Mouse (Mus musculus): ENCODE results near the gene Wnt5b. TPM values are rescaled to one million over a fixed set of nuclear protein-coding genes. Genes with fewer than 3 reads are reported as not detected.
"Not testable (repeated sequence)": the region's sequence is repeated elsewhere in the genome, so short reads cannot be mapped to it uniquely, and the experiment has no call there.

Wnt5b gene
- polyA plus RNA-seq, 1 experiment from 2014 or later: 2.3 TPM

DNA sequence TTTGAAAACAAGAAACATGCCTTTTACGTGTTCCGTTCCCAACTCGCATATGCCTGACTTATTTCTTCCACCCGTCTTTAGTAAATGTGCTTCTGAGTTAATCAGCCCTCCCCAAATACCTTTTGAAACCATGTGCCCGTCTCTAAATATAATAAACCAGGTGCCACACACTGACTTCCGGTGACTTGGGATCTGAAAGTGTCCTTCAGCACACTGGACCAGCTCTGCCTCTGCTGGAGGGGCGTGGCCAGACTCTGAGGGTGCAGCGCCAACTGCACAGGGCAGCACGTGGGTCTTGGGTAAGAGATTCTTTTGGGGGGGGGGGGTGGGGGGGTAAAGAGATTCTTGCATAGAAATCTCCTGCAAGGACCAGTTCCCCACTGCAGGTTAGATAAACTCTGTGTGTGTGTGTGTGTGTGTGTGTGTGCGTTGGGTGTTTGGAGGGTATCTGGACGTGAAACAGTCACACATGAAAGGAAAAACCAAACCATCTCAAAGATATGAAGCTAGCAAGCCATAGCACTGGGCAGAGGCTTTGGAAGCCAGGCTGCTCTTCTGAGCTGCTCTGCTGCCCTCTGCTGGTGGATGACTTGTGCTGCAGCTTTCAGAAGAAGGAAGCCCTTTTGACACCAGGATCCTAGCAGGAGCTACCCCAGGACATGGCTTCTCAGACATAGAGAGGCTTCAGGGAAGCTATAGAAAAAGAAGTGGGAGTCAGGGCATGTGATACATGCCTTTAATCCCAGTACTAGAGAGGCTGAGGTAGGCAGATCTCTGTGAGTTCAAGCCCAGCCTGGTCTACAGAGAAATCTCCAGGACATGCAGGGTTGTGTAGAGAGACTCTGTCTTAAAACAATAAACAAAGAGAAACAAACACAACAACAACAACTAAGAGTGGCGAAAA is 100.2 kb downstream of the Wnt5b start:
- Histone ChIP-seq H3K4me2 (peak overlapping the region; percentile 32), H3K4me1 (peaks cover 14% of the 10 kb centered on the region), H3K9ac (no peak overlapping the region), H3K4me3 (no peak overlapping the region), H3K27ac (no peak overlapping the region), H3K36me3 (replicated peaks) (no peaks in the 10 kb centered on the region), H3K9me3 (no peaks in the 10 kb centered on the region), H3K27me3 (replicated peaks) (no peaks in the 10 kb centered on the region)
- ATAC-seq (replicated peaks): peak; percentile 73
- 40% methylated on average over 12 of the region's 12 CpGs for WGBS

DNA sequence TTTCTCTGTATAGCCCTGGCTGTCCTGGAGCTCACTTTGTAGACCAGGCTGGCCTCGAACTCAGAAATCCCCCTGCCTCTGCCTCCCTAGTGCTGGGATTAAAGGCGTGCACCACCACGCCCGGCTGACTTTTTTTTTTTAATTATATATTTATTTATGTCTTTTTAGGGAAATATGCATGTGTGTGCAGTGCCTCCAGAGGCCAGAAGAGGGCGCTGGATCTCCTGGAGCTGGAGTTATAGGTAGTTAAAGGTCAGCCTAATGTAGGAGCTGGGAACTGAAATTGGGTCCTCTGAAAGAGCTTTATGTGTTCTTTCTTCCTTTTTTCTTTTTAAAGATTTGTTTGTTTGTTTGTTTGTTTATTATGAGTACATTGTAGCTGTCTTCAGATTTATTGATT is 101.4 kb downstream of the Wnt5b start:
- not testable (repeated sequence) for H3K36me3 ChIP-seq (replicated peaks); H3K4me3 ChIP-seq; ATAC-seq (replicated peaks); H3K9me3 ChIP-seq; H3K9ac ChIP-seq; H3K4me2 ChIP-seq; H3K27me3 ChIP-seq (replicated peaks); H3K27ac ChIP-seq
- 77% methylated on average over 5 of the region's 5 CpGs for WGBS
- H3K4me1 ChIP-seq: peaks cover 12% of the 10 kb centered on the region

DNA sequence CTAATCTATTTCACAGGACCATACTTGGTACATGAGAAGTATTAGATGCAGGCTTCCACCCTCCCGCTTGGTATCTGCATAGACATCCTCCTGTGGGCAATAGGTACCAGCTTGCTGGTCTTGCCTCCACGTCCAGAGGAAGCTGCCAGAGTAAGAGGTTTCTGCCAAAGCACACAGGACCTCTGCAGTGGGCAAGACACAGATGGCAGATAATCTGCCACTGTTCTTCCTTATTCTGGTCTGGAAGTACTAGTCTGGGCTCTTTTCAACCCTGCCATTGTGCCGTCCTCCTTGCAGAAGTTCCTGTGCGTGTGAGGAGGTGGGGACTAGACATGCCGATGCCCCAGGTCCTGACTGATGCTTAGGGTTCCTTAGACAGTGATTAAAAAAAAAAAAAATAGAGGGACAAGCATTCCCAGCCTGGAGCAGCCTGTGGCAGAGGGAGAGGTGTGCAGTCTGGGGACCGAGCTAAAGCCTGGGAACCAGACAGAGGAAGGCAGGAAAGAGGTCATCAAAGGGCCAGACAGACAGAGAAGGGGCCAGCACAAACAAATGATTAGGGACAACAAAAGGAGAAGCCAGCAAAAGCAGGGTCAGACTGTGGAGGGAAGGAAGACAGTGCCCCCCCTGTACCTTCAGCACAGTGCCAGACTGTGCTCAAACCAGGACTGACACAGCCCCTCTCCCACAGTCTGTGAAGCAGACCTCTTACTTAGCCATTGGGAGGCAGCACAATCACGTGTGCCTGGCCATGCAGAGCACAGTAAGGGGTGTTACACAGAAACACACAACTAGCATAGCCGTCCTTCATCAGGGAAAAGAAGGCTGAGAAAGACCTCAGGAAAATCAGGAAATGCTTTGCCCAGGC is 106.0 kb downstream of the Wnt5b start:
- Histone ChIP-seq H3K4me3 (no peak overlapping the region), H3K4me2 (no peak overlapping the region), H3K36me3 (replicated peaks) (no peaks in the 10 kb centered on the region), H3K27ac (0 out of 2 replicates have a peak overlapping the region, but pooled peaks have one; percentile 3), H3K4me1 (peaks cover 7% of the 10 kb centered on the region; the same call in 1 of the 2 replicates), H3K9ac (no peak overlapping the region), H3K27me3 (replicated peaks) (no peaks in the 10 kb centered on the region), H3K9me3 (no peaks in the 10 kb centered on the region)
- 49% methylated on average over 8 of the region's 8 CpGs for WGBS
- ATAC-seq (replicated peaks): no peak; the same call in 1 of the 2 replicates

DNA sequence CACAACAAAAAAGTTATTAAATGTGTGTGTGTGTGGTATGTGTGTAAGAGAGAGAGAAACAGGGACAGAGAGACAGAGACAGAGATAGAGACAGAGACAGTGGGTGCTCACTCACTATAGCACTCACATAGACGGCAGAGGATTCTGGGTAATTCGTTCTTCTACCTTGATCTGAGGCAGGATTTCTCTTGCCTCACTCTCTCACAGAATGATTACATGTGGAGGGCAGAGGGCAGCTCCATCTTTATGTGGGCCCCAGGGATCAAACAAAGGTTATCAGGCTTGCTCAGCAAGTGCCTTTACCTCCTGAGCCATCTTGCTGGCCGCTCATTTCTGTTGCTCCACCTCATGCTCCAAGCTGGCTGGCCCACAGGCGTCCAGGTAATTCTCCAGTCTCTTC is 109.8 kb downstream of the Wnt5b start:
- ATAC-seq (replicated peaks): no peak
- no peak overlapping the region for H3K4me3 ChIP-seq
- no peak overlapping the region for H3K4me2 ChIP-seq
- H3K9ac ChIP-seq: no peak overlapping the region
- H3K36me3 ChIP-seq (replicated peaks): no peaks in the 10 kb centered on the region
- H3K27ac ChIP-seq: no peak overlapping the region
- 94% methylated on average over 4 of the region's 4 CpGs for WGBS
- H3K27me3 ChIP-seq (replicated peaks): no peaks in the 10 kb centered on the region
- H3K4me1 ChIP-seq: peaks cover 7% of the 10 kb centered on the region; the same call in 1 of the 2 replicates
- no peaks in the 10 kb centered on the region for H3K9me3 ChIP-seq

DNA sequence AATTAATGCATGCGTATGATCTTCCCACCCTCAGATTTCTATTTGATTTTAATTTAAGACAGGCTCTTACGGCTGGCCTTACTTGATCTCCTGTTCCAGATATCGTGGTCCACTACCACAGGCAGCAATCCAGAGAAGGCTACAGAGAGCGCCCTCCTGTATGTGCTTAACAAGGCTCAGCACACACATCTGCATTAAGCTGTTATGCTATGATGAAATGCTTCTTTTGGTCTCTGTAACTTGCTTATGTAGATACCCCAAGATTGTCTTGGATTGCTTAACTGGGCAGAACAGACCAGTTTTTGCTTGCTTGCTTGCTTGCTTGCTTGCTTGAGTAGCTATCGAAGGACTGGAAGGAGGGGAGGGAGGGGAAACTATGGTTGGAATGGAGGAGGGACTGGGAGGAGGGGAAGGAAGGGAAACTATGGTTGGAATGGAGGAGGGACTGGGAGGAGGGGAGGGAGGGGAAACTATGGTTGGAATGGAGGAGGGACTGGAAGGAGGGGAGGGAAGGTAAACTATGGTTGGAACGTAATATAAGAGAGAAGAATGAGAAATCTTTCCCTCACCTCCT is 112.3 kb downstream of the Wnt5b start:
- Histone ChIP-seq H3K27ac (no peak overlapping the region), H3K4me1 (no peaks in the 10 kb centered on the region), H3K4me3 (no peak overlapping the region), H3K4me2 (no peak overlapping the region), H3K9me3 (no peaks in the 10 kb centered on the region), H3K36me3 (replicated peaks) (no peaks in the 10 kb centered on the region), H3K27me3 (replicated peaks) (no peaks in the 10 kb centered on the region), H3K9ac (no peak overlapping the region)
- ATAC-seq (replicated peaks): no peak
- 90% methylated on average over 6 of the region's 6 CpGs for WGBS

DNA sequence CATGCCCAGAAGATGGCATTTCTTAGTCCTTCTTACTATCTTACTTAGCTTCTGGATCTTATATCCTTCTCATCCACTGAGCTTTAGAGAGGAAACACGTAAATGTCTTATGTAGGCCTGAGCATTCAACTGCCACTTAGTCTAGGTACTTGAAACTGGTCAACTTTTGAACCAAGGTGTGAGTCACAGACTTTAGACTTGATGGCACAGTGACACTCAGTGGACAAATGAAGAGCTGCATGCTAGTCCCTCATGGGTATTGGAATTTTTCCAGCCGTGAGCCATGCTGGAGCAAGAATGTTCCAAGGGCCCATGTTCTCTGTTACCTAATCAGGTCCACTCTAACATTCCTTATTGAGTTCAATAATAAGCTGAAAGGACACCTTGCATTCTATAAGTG is 113.6 kb downstream of the Wnt5b start:
- Histone ChIP-seq H3K4me1 (no peaks in the 10 kb centered on the region), H3K9ac (no peak overlapping the region), H3K4me3 (no peak overlapping the region), H3K4me2 (no peak overlapping the region), H3K36me3 (replicated peaks) (no peaks in the 10 kb centered on the region), H3K9me3 (no peaks in the 10 kb centered on the region), H3K27me3 (replicated peaks) (no peaks in the 10 kb centered on the region), H3K27ac (no peak overlapping the region)
- WGBS: 45% methylated on average over 2 of the region's 2 CpGs
- no peak for ATAC-seq (replicated peaks)

DNA sequence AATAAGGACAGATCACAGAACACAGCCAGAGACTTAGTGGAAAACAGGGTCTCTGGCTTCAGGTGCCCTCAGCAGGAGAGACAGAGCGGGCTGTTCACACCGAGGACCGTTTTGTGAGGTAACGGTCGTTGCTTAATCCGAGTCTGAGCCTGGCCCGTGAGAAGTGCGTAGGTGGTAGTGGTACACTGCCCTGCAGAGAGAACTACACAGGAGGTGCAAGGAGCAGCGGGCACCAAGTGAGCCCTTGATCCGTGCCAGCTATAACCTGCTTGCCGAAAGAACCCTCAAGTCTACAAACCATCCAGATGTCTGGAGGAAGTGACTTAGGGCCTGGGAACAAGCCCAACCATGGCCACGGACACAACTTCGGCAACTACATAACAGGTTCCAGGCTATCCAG is 114.8 kb downstream of the Wnt5b start:
- H3K27ac ChIP-seq: no peak overlapping the region
- H3K4me2 ChIP-seq: no peak overlapping the region
- no peaks in the 10 kb centered on the region for H3K27me3 ChIP-seq (replicated peaks)
- no peak for ATAC-seq (replicated peaks)
- WGBS: 97% methylated on average over 13 of the region's 13 CpGs
- H3K9me3 ChIP-seq: no peaks in the 10 kb centered on the region
- H3K36me3 ChIP-seq (replicated peaks): no peaks in the 10 kb centered on the region
- no peak overlapping the region for H3K4me3 ChIP-seq
- no peaks in the 10 kb centered on the region for H3K4me1 ChIP-seq
- no peak overlapping the region for H3K9ac ChIP-seq

DNA sequence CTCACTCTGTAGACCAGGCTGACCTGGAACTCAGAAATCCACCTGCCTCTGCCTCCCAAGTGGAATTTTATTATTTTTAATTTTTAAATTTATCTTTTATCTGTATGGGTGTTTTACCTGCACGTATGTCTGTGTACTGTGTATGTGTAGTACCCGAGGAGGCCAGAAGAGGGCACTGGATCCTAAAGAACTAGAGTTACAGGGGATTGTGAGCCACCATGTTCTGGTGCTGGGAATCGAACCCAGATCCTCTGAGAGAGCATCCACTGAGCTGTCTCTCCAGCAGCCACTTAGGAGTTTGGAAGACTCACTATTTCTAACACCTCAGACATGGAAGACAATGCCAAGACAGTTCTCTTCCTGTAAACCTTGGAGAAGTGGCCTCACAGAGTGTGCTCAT is 115.5 kb downstream of the Wnt5b start:
- Histone ChIP-seq H3K27ac (no peak overlapping the region), H3K9me3 (no peaks in the 10 kb centered on the region), H3K4me2 (no peak overlapping the region), H3K36me3 (replicated peaks) (no peaks in the 10 kb centered on the region), H3K9ac (no peak overlapping the region), H3K4me1 (no peaks in the 10 kb centered on the region), H3K27me3 (replicated peaks) (no peaks in the 10 kb centered on the region), H3K4me3 (no peak overlapping the region)
- WGBS: 81% methylated on average over 3 of the region's 3 CpGs
- ATAC-seq (replicated peaks): no peak

DNA sequence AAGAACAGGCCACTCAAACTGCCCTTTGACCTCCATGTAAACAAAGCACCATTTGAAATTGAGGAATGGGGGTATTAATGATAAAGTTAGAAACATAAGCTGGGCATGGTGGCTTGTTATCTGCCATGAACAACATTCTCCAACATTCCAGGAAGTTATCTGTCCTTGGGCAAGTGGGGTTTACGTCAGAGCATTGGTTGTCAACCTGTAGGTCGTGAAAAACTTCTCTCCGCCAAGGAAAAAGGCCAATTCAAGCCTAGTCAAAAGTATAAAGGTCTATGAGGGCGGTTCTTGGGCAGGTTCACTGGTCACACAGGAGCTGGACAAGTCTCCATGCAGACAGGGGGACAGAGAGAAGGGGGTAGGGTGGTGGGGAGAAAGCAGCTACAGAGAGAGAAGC is 123.1 kb downstream of the Wnt5b start:
- 93% methylated on average over 4 of the region's 4 CpGs for WGBS
- Histone ChIP-seq H3K9ac (no peak overlapping the region), H3K4me3 (no peak overlapping the region), H3K27ac (no peak overlapping the region), H3K27me3 (replicated peaks) (no peaks in the 10 kb centered on the region), H3K4me1 (0 out of 2 replicates have a peak, but pooled peaks cover 4% of the 10 kb centered on the region), H3K9me3 (no peaks in the 10 kb centered on the region), H3K4me2 (no peak overlapping the region), H3K36me3 (replicated peaks) (no peaks in the 10 kb centered on the region)
- ATAC-seq (replicated peaks): no peak

DNA sequence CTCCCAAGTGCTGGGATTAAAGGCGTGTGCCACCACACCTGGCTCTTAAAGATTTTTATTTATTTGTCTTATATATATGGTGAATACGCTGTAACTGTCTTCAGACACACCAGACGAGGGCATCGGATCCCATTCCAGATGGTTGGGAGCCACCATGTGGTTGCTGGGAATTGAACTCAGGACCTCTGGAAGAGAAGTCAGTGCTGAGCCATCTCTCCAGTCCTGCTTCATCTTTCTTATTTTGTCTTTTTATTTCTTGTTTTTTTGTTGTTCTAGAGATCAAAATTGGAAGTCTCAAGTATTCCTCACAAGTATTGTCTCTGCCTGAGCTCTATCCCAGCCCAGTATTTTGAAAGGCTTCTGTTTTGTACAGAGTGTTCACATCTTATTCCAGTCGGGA is 123.8 kb downstream of the Wnt5b start:
- Histone ChIP-seq H3K4me1 (0 out of 2 replicates have a peak, but pooled peaks cover 4% of the 10 kb centered on the region), H3K4me3 (no peak overlapping the region), H3K4me2 (no peak overlapping the region), H3K27me3 (replicated peaks) (no peaks in the 10 kb centered on the region), H3K9ac (no peak overlapping the region), H3K27ac (no peak overlapping the region), H3K36me3 (replicated peaks) (no peaks in the 10 kb centered on the region), H3K9me3 (no peaks in the 10 kb centered on the region)
- ATAC-seq (replicated peaks): no peak
- 95% methylated on average over 5 of the region's 5 CpGs for WGBS

DNA sequence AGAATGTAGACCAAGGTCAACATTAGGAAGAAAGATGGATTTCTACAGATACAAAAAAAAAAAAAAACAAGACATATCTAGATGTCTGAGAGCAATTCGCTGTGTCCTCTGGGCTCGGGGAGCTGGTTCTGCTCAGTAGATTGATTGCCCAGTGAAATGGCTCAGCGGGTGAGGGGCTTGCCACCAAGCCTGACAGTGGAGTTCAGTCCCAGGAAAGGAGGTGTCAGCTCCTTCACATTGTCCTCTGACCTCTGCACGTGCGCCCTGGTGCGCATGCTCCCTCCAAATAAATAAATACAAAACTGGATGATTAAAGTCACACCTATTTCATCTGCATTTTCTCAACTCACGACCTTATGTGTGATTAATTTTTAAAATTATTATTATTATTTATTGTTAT is 124.7 kb downstream of the Wnt5b start:
- Histone ChIP-seq H3K4me1 (0 out of 2 replicates have a peak, but pooled peaks cover 4% of the 10 kb centered on the region), H3K27me3 (replicated peaks) (no peaks in the 10 kb centered on the region), H3K4me3 (no peak overlapping the region), H3K36me3 (replicated peaks) (no peaks in the 10 kb centered on the region), H3K27ac (no peak overlapping the region), H3K9ac (no peak overlapping the region), H3K9me3 (no peaks in the 10 kb centered on the region), H3K4me2 (no peak overlapping the region)
- WGBS: 23% methylated on average over 7 of the region's 7 CpGs
- ATAC-seq (replicated peaks): no peak
